Mouse (Mus musculus): ENCODE measurements around the gene Smg7. TPM values are rescaled to one million over a fixed set of nuclear protein-coding genes. Genes with fewer than 3 reads are reported as not detected.

The Smg7 gene
- total and polyA plus RNA-seq, 3 experiments: 32.1 to 53.9 (median 52.4) TPM

DNA sequence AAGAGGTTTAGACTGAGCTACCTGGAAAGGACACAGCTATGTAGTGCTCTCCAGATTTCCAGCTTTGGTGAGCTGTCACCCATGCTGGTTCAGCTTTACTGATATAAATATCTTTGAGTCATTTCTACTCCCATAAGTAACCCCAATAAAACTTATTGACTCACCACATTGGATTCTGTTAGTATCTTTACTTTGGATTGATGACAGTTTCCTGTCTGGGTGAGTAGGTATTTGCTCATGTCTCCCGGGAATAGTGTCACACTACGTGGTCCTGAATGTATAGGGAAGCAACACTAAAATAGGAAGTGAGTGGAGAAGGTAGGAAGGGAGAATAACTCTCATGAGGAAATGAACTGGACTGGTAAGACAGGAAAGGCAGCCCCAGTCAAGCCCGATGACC is 19.3 kb upstream of the Smg7 start:
- Histone ChIP-seq H3K4me3 (ENCODE audit: control insufficient read depth in 1 of 2, insufficient read depth in 1 of 2, low read depth in 2 of 2, low read length in 2 of 2) (no peak overlapping the region), H3K27me3 (ENCODE audit: control insufficient read depth in 1 of 2, insufficient read depth in 2 of 2, low read length in 2 of 2) (no peaks in the 10 kb centered on the region; a peak in 3 of 4 replicates), H3K9me3 (replicated peaks; ENCODE audit: insufficient read depth, low read length) (no peaks in the 10 kb centered on the region), H3K27ac (ENCODE audit: control insufficient read depth, low read depth, low read length) (no peak overlapping the region), H3K79me2 (ENCODE audit: control insufficient read depth, insufficient read depth, low read length, poor library complexity) (no peaks in the 10 kb centered on the region), H3K36me3 (ENCODE audit: control insufficient read depth in 1 of 2, insufficient read depth in 2 of 2, low read length in 2 of 2) (no peaks in the 10 kb centered on the region), H3K4me1 (ENCODE audit: control insufficient read depth in 1 of 2, insufficient read depth in 2 of 2, low read length in 2 of 2) (no peaks in the 10 kb centered on the region; a peak in 1 of 4 replicates), H3K9ac (ENCODE audit: control insufficient read depth, low read depth, low read length, poor library complexity, severe bottlenecking) (no peak overlapping the region)
- TF ChIP-seq HCFC1 (IDR thresholded peaks at IDR 0.05; ENCODE audit: low read depth, low read length) (no peak), MEF2A (IDR thresholded peaks at IDR 0.05; ENCODE audit: extremely low read depth, insufficient replicate concordance, low read depth, low read length, poor library complexity, severe bottlenecking) (no peak), NRF1 (IDR thresholded peaks at IDR 0.05; ENCODE audit: insufficient read depth, low read depth, low read length, poor library complexity, severe bottlenecking) (no peak), ZC3H11A (IDR thresholded peaks at IDR 0.05; ENCODE audit: low read depth, low read length) (no peak), CHD1 (IDR thresholded peaks at IDR 0.05; ENCODE audit: low read depth, low read length) (no peak), KAT2A (conservative IDR thresholded peaks at IDR 0.05; ENCODE audit: low read depth, low read length) (no peak), SIN3A (IDR thresholded peaks at IDR 0.05; ENCODE audit: low read length) (no peak), POLR2AphosphoS2 (IDR thresholded peaks at IDR 0.05; ENCODE audit: low read length) (no peak), UBTF (IDR thresholded peaks at IDR 0.05; ENCODE audit: borderline replicate concordance, insufficient read depth, low read depth, low read length) (no peak), TBP (IDR thresholded peaks at IDR 0.05; ENCODE audit: low read depth, low read length) (no peak), MYC (IDR thresholded peaks at IDR 0.05; ENCODE audit: low read depth, low read length) (no peak), RCOR1 (IDR thresholded peaks at IDR 0.05; ENCODE audit: low read depth, low read length) (no peak), CHD2 (IDR thresholded peaks at IDR 0.05; ENCODE audit: low read length) (no peak), TAL1 (IDR thresholded peaks at IDR 0.05; ENCODE audit: low read length) (no peak)
- no peak for DNase-seq (ENCODE audit: low read depth, low spot score)

DNA sequence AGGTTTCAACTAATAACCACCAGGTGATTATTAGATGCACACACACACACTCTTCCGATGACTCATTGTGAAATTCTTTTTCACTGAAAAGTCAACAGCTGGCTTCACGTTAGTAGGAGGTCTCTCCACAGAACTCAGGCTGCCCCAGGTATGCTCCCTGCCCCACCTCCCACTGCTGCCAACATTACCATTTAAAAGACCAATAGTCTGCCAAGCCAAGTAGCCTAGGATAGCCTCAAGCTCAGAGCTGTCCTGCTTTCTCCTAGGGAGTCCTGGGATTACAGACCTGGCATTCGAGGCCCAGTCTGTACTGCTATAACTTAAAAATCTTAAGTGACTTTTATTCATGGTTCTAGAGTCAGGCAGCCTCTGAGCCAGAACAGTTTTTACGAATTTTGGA is 15.2 kb upstream of the Smg7 start:
- no peak overlapping the region for H3K4me3 ChIP-seq (ENCODE audit: control insufficient read depth in 1 of 2, insufficient read depth in 1 of 2, low read depth in 2 of 2, low read length in 2 of 2)
- no peaks in the 10 kb centered on the region for H3K79me2 ChIP-seq (ENCODE audit: control insufficient read depth, insufficient read depth, low read length, poor library complexity)
- peaks cover 0 to 2% of the 10 kb centered on the region in 2 experiments; a peak in 1 of 4 replicates for H3K36me3 ChIP-seq (ENCODE audit: control insufficient read depth in 1 of 2, insufficient read depth in 2 of 2, low read length in 2 of 2)
- H3K9me3 ChIP-seq (replicated peaks; ENCODE audit: insufficient read depth, low read length): no peaks in the 10 kb centered on the region
- DNase-seq (ENCODE audit: low read depth, low spot score): no peak
- no peak overlapping the region for H3K9ac ChIP-seq (ENCODE audit: control insufficient read depth, low read depth, low read length, poor library complexity, severe bottlenecking)
- H3K27ac ChIP-seq (ENCODE audit: control insufficient read depth, low read depth, low read length): no peak overlapping the region
- no peaks in the 10 kb centered on the region; a peak in 3 of 4 replicates for H3K27me3 ChIP-seq (ENCODE audit: control insufficient read depth in 1 of 2, insufficient read depth in 2 of 2, low read length in 2 of 2)
- TF ChIP-seq RCOR1 (IDR thresholded peaks at IDR 0.05; ENCODE audit: low read depth, low read length) (no peak), SIN3A (IDR thresholded peaks at IDR 0.05; ENCODE audit: low read length) (no peak), ZC3H11A (IDR thresholded peaks at IDR 0.05; ENCODE audit: low read depth, low read length) (no peak), ETS1 (IDR thresholded peaks at IDR 0.05; ENCODE audit: low read depth, low read length) (no peak), MAZ (IDR thresholded peaks at IDR 0.05; ENCODE audit: low read depth, low read length) (no peak), NELFE (IDR thresholded peaks at IDR 0.05; ENCODE audit: low read depth, low read length) (no peak), POLR2AphosphoS5 (IDR thresholded peaks at IDR 0.05; ENCODE audit: borderline replicate concordance, low read depth, low read length) (no peak), POLR2A (IDR thresholded peaks at IDR 0.05; ENCODE audit: control insufficient read depth in 1 of 2, insufficient read depth in 1 of 2, low read depth in 1 of 2, low read length in 2 of 2, poor library complexity in 1 of 2) (no peak), GATA1 (IDR thresholded peaks at IDR 0.05; ENCODE audit: low read depth, low read length) (no peak), ZNF384 (IDR thresholded peaks at IDR 0.05; ENCODE audit: low read depth, low read length) (no peak), JUND (IDR thresholded peaks at IDR 0.05; ENCODE audit: low read depth, low read length) (no peak), TAL1 (IDR thresholded peaks at IDR 0.05; ENCODE audit: low read length) (no peak), NRF1 (IDR thresholded peaks at IDR 0.05; ENCODE audit: insufficient read depth, low read depth, low read length, poor library complexity, severe bottlenecking) (no peak), USF1 (IDR thresholded peaks at IDR 0.05; ENCODE audit: low read depth, low read length) (no peak), BHLHE40 (IDR thresholded peaks at IDR 0.05; ENCODE audit: borderline replicate concordance, low read depth, low read length) (no peak), USF2 (IDR thresholded peaks at IDR 0.05; ENCODE audit: borderline replicate concordance in 1 of 2, insufficient read depth in 1 of 2, low read depth in 1 of 2, low read length in 2 of 2) (no peak), GABPA (IDR thresholded peaks at IDR 0.05; ENCODE audit: low read depth, low read length) (no peak), HCFC1 (IDR thresholded peaks at IDR 0.05; ENCODE audit: low read depth, low read length) (no peak), CHD2 (IDR thresholded peaks at IDR 0.05; ENCODE audit: low read length) (no peak), E2F4 (IDR thresholded peaks at IDR 0.05; ENCODE audit: borderline replicate concordance, low read depth, low read length) (no peak)
- H3K4me1 ChIP-seq (ENCODE audit: control insufficient read depth in 1 of 2, insufficient read depth in 2 of 2, low read length in 2 of 2): peaks cover 0 to 7% of the 10 kb centered on the region in 2 experiments; a peak in 2 of 4 replicates

Measured in MEL (cell line).